Mouse (Mus musculus): Measurements from ENCODE around the gene Oas1f. TPM values are rescaled to one million over a fixed set of nuclear protein-coding genes. Genes with fewer than 3 reads are reported as not detected.
"Not testable (repeated sequence)": the region's sequence is repeated elsewhere in the genome, so short reads cannot be mapped to it uniquely, and the experiment has no call there.

The Oas1f gene
- polyA plus RNA-seq, 1 experiment: not detected

DNA sequence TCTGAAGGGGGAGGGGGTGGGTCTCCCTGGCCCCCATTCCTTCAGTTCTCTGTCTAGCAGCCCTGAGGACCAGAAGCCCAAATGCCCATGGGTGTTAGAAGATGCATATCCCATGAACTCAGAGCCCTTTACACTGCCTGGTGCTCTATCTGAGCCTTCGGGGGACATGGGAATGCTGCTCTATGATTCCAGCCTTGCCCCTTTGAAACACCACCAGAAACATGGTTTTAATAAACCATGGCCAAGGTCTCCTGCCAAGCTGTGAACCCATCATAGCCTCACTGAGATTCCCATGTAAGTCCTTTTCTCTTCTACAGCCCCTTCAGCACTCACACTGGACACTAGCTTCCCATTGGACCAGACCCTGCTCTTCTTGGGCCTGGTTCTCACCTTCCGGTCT, 42.9 kb downstream of the Oas1f start:
- Histone ChIP-seq H3K36me3 (ENCODE audit: control insufficient read depth, insufficient read depth) (no peaks in the 10 kb centered on the region), H3K79me2 (ENCODE audit: control insufficient read depth, insufficient read depth) (no peaks in the 10 kb centered on the region), H3K27me3 (ENCODE audit: control insufficient read depth, insufficient read depth, insufficient read length) (no peaks in the 10 kb centered on the region), H3ac (ENCODE audit: control insufficient read depth, insufficient read length, low read depth) (no peak overlapping the region), H3K79me3 (ENCODE audit: low read depth) (no peaks in the 10 kb centered on the region), H3K4me3 (ENCODE audit: insufficient read depth, poor library complexity, severe bottlenecking) (no peak overlapping the region)
- no peak for TF ChIP-seq CTCF (IDR thresholded peaks at IDR 0.05; ENCODE audit: control insufficient read depth, insufficient read depth, insufficient read length)
- TF ChIP-seq MAX (IDR thresholded peaks at IDR 0.05): no peak
- TF ChIP-seq FOSL1 (IDR thresholded peaks at IDR 0.05; ENCODE audit: insufficient read depth, low read length, poor library complexity, severe bottlenecking): no peak
- no peak for TF ChIP-seq CEBPB (IDR thresholded peaks at IDR 0.05; ENCODE audit: low read depth)
- TF ChIP-seq MYOD1 (IDR thresholded peaks at IDR 0.05; ENCODE audit: control insufficient read depth, insufficient read length, low read depth): no peak

DNA sequence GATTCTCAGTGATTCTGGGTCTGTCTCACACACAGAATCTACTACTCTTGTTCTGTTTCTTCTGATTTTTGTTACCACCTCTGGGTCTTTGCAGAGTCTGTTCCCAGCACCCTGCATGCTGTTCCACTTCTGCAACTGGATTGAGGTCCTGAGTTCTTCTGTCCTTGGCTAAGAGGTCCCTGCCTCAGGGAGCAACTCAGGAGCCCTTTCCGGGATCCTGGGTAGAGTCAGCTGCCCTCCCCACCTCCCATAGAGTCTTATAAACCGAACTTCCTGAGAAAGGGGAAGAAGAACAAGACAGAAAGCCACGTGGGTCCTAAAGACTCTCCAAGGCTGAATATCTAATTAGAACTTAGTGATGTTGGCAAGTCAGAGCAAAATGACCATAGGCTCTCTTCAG, 43.8 kb downstream of the Oas1f start:
- no peaks in the 10 kb centered on the region for H3K27me3 ChIP-seq (ENCODE audit: control insufficient read depth, insufficient read depth, insufficient read length)

DNA sequence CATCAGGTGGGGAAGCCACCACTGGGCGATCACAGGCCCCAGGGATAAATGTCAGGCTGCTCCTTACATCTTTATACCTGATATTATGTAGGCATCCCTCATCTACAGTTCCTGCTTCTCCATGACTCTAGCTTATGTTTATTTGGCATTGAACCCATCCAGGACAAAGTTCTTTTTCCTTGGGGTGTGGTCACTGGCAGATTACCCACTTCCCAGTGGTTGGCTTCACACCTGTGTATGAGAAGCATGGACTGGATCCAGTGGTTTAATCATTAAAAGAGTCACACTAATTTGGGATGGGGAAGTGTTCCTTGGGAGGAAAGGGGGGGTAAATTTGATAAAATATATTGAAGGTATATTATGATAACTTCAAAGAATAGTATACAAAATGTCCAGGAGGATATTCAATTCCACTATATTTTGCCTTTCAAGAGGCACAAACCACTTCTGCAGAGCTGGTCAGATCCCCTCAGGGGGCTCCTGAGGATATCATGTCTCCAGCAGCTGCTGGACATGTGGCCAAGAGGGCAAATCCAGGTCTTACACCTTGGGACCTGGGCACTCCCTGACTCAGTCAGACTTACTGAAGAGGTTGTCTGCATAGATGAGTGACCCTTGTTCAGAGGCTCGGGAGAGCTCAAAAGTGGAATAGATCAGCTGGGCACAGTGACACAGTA, 44.5 kb downstream of the Oas1f start:
- H3K79me2 ChIP-seq (ENCODE audit: control insufficient read depth, insufficient read depth); H3K36me3 ChIP-seq (ENCODE audit: control insufficient read depth, insufficient read depth); H3K79me3 ChIP-seq (ENCODE audit: low read depth); H3K4me3 ChIP-seq (ENCODE audit: insufficient read depth, poor library complexity, severe bottlenecking); H3K27me3 ChIP-seq (ENCODE audit: control insufficient read depth, insufficient read depth, insufficient read length); H3ac ChIP-seq (ENCODE audit: control insufficient read depth, insufficient read length, low read depth): not testable (repeated sequence)

More for the DNA sequence above, 43.8 kb downstream of the Oas1f start:
- H3K36me3 ChIP-seq (ENCODE audit: control insufficient read depth, insufficient read depth): no peaks in the 10 kb centered on the region
- no peak overlapping the region for H3ac ChIP-seq (ENCODE audit: control insufficient read depth, insufficient read length, low read depth)
- H3K79me3 ChIP-seq (ENCODE audit: low read depth): no peaks in the 10 kb centered on the region
- H3K79me2 ChIP-seq (ENCODE audit: control insufficient read depth, insufficient read depth): no peaks in the 10 kb centered on the region
- no peak for TF ChIP-seq MYOG (IDR thresholded peaks at IDR 0.05; ENCODE audit: control insufficient read depth, extremely low read depth, insufficient read length)
- no peak for TF ChIP-seq MAX (IDR thresholded peaks at IDR 0.05)
- TF ChIP-seq FOSL1 (IDR thresholded peaks at IDR 0.05; ENCODE audit: insufficient read depth, low read length, poor library complexity, severe bottlenecking): no peak
- no peak for TF ChIP-seq USF1 (IDR thresholded peaks at IDR 0.05; ENCODE audit: low read depth)
- H3K4me3 ChIP-seq (ENCODE audit: insufficient read depth, poor library complexity, severe bottlenecking): no peak overlapping the region

DNA sequence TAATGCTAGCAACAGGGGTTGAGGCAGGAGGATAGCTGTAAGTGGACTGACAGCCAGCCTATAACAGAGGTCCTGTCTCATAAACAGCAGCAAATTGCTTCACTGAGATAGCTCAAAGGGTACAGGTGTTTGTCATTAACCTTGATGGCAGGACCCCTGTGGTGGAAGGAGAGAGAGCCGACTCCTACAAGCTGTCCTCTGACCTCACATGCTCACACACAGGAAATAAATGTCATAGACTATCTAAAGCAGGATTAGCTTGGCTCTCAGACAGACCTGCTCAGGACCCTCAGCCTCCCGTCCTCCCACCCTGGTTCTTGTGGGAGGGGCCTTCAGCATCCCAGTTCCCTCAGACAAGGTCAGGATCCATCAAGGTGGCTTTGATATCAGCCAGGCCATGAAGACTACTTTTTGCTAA, 45.1 kb downstream of the Oas1f start:
- H3K4me3 ChIP-seq (ENCODE audit: insufficient read depth, poor library complexity, severe bottlenecking): no peak overlapping the region
- H3K36me3 ChIP-seq (ENCODE audit: control insufficient read depth, insufficient read depth): no peaks in the 10 kb centered on the region
- no peaks in the 10 kb centered on the region for H3K27me3 ChIP-seq (ENCODE audit: control insufficient read depth, insufficient read depth, insufficient read length)
- no peaks in the 10 kb centered on the region for H3K79me2 ChIP-seq (ENCODE audit: control insufficient read depth, insufficient read depth)
- H3ac ChIP-seq (ENCODE audit: control insufficient read depth, insufficient read length, low read depth): no peak overlapping the region
- no peak for TF ChIP-seq MYOG (IDR thresholded peaks at IDR 0.05; ENCODE audit: control insufficient read depth, extremely low read depth, insufficient read length)
- no peak for TF ChIP-seq USF1 (IDR thresholded peaks at IDR 0.05; ENCODE audit: low read depth)
- no peak for TF ChIP-seq CTCF (IDR thresholded peaks at IDR 0.05; ENCODE audit: control insufficient read depth, insufficient read depth, insufficient read length)
- TF ChIP-seq CEBPB (IDR thresholded peaks at IDR 0.05; ENCODE audit: low read depth): no peak
- TF ChIP-seq MYOD1 (IDR thresholded peaks at IDR 0.05; ENCODE audit: control insufficient read depth, insufficient read length, low read depth): no peak
- no peak for TF ChIP-seq MAX (IDR thresholded peaks at IDR 0.05)
- TF ChIP-seq FOSL1 (IDR thresholded peaks at IDR 0.05; ENCODE audit: insufficient read depth, low read length, poor library complexity, severe bottlenecking): no peak
- H3K79me3 ChIP-seq (ENCODE audit: low read depth): no peaks in the 10 kb centered on the region

DNA sequence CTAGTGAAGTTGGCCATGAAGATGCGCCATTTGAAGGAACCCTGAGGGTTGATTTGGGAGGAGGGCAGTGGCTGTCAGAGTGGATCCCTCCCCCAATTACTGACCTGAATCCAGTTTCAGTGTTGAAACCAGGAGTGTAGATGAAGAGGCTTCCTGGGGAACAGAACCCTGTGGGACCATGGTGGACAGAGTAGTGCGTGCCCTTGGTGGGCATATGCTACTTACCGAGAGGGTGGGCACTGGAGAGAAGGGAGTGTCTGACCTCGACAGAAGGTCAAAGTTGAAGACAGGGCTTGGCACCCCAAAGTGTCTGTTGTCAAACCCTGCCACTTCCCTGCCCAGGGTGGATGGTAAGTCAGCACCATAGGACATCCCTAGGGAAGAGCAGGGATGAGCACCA, 46.7 kb downstream of the Oas1f start:
- not testable (repeated sequence) for H3K79me3 ChIP-seq (ENCODE audit: low read depth); H3K79me2 ChIP-seq (ENCODE audit: control insufficient read depth, insufficient read depth); H3K4me3 ChIP-seq (ENCODE audit: insufficient read depth, poor library complexity, severe bottlenecking); H3K36me3 ChIP-seq (ENCODE audit: control insufficient read depth, insufficient read depth); H3K27me3 ChIP-seq (ENCODE audit: control insufficient read depth, insufficient read depth, insufficient read length); H3ac ChIP-seq (ENCODE audit: control insufficient read depth, insufficient read length, low read depth)

DNA sequence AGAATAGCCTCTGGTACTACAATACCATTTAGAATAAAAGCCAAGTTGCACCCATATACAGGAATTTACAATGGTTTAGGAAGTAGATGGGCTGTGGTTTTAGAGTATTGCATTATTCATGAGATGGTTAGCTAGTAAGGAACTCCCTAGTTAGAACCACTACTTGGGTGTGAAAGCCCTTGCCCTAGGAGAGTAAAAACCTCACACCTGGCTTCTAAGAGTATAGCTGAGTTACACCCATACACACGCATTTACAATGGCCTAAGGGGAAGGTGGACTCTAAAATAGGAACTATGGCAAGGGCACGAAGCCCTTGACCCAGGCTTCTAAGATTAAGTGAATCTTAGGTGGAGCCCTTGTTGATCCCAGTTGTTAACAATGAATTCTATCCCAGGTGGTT, 47.5 kb downstream of the Oas1f start:
- not testable (repeated sequence) for H3K79me3 ChIP-seq (ENCODE audit: low read depth); H3K79me2 ChIP-seq (ENCODE audit: control insufficient read depth, insufficient read depth); H3K27me3 ChIP-seq (ENCODE audit: control insufficient read depth, insufficient read depth, insufficient read length); H3K36me3 ChIP-seq (ENCODE audit: control insufficient read depth, insufficient read depth); H3ac ChIP-seq (ENCODE audit: control insufficient read depth, insufficient read length, low read depth); H3K4me3 ChIP-seq (ENCODE audit: insufficient read depth, poor library complexity, severe bottlenecking)

DNA sequence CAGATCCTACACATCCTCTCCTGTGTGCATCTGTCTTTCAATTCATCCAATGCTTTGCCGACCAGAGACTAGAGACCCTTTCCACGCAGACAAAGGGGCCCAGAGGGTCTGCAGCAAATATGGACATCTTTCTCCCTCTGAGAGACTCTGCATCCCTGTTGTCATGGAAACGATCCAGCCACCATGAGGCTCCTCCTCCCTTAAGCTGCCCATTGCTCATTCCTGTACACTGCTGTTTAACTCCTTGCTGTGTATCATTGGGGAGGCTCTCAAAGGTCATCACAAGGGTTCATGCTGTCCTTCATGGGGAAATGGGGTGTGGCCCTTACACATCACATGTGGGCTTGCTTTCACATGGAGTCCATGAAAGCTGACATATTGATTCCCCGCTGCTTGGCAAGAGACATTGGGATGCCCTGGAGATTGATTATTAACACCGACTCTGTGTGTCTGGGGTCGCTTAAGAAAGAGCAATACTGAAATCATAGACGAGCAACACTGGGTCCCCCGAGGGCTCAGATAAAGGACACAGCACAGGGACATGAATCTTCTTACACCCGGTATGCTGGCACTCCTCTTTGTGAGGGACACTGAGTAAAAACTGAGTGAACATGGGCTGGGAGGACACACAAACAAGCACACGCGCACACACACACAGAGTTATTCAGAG, 48.2 kb downstream of the Oas1f start:
- no peak for TF ChIP-seq CTCF (IDR thresholded peaks at IDR 0.05; ENCODE audit: control insufficient read depth, insufficient read depth, insufficient read length)
- TF ChIP-seq FOSL1 (IDR thresholded peaks at IDR 0.05; ENCODE audit: insufficient read depth, low read length, poor library complexity, severe bottlenecking): no peak
- no peak for TF ChIP-seq MYOG (IDR thresholded peaks at IDR 0.05; ENCODE audit: control insufficient read depth, extremely low read depth, insufficient read length)
- no peak for TF ChIP-seq MAX (IDR thresholded peaks at IDR 0.05)
- H3ac ChIP-seq (ENCODE audit: control insufficient read depth, insufficient read length, low read depth): no peak overlapping the region
- no peaks in the 10 kb centered on the region for H3K36me3 ChIP-seq (ENCODE audit: control insufficient read depth, insufficient read depth)
- H3K27me3 ChIP-seq (ENCODE audit: control insufficient read depth, insufficient read depth, insufficient read length): no peaks in the 10 kb centered on the region
- H3K79me2 ChIP-seq (ENCODE audit: control insufficient read depth, insufficient read depth): no peaks in the 10 kb centered on the region
- no peak overlapping the region for H3K4me3 ChIP-seq (ENCODE audit: insufficient read depth, poor library complexity, severe bottlenecking)
- no peaks in the 10 kb centered on the region for H3K79me3 ChIP-seq (ENCODE audit: low read depth)
